Mouse (Mus musculus): ENCODE results near the gene D6Ertd527e.
A peak's percentile ranks its signal among the peaks of the same experiment; 100 is the strongest.
"Not testable (repeated sequence)": the region's sequence is repeated elsewhere in the genome, so short reads cannot be mapped to it uniquely, and the experiment has no call there.

The D6Ertd527e gene

GRCm38 (mm10) chr6:87104123-87104796 is at the start of gene D6Ertd527e:
Gene D6Ertd527e, plus strand, starts transcription at chr6:87104746.
- no peak for DNase-seq (ENCODE audit: low spot score)

GRCm38 (mm10) chr6:87059754-87060153 is 44.8 kb upstream of the D6Ertd527e start:
- no peak for DNase-seq (ENCODE audit: low spot score)

DNA sequence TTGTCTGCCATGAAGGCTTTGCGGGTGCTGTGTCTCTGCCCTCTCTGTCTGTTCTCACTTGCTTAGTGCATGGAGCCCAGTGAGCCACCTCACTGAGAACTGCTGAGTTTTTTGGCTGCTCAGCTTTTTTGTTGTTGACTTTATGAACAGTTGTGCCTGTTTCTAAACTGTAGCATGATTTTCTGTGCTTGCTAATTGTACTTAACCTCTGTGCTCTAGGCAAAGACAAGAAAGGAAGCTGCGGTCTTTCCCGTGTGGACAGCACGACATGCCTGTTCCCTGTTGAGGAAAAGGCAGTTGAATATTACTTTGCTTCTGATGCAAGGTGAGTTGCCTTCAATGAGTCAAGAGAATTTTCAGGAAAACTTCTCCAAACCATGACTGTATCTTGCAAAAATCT is 41.0 kb upstream of the D6Ertd527e start:
- no peak for DNase-seq (ENCODE audit: low spot score)

GRCm38 (mm10) chr6:87068209-87068608 is 36.3 kb upstream of the D6Ertd527e start:
- DNase-seq (ENCODE audit: low spot score), result no peak

DNA sequence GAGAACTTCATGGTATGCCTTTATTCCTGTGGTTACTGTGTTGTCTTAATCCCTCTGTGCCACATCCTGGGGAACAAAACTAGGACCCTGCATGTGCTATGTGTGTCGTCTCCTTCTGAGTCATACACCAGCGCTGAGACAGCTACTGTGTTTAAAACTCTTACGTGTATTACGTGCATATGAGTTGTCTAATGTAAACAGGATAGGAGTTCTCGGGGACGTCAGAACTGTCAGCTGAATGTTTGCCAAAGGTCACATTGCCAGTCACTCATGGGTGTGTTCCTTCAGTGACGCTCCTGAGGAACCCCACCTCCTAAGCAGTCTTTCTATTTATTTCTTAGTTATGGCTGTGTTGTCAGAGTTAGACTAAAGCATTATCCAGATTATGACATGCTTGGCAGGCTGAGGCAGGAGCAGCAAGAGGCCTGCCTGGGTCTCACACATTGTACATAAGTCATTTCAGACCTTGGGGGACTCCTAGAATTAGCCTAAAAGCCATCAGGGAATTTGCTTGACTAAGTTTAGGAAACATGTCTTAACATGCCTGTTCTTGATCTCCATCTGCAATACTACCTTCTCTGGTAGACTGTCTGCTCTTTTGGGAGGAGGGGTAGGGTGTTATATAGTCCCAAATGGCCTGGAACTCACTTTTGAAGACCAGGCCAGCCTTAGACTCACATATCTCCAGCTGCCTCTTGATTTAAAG is 35.2 kb upstream of the D6Ertd527e start:
- no peak for DNase-seq (ENCODE audit: low spot score)

- no peak for DNase-seq (ENCODE audit: low spot score)
These were observed 33.9 kb upstream of the D6Ertd527e start for GRCm38 (mm10) chr6:87070641-87071040.

DNA sequence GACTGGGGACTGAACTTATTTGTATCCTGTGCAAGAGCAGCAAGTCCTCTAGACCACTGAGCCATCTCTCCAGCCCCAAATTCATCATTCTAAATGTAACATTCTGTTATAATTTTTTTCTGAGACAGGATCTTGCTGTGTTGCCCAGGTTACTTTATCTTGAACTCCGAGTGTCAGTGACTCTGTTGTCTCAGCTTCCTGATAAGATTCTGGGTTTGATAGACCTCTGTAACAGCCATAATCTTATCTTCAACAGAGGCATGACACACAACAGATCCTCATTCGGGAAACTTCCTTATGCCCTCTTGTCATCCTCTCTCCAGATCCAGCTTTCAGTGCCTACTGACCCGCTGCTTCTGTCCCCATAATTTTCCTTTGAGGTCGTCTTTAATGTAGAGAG is 31.8 kb upstream of the D6Ertd527e start:
- no peak for DNase-seq (ENCODE audit: low spot score)

GRCm38 (mm10) chr6:87075092-87075685 is 29.4 kb upstream of the D6Ertd527e start:
- DNase-seq (ENCODE audit: low spot score), result no peak

DNA sequence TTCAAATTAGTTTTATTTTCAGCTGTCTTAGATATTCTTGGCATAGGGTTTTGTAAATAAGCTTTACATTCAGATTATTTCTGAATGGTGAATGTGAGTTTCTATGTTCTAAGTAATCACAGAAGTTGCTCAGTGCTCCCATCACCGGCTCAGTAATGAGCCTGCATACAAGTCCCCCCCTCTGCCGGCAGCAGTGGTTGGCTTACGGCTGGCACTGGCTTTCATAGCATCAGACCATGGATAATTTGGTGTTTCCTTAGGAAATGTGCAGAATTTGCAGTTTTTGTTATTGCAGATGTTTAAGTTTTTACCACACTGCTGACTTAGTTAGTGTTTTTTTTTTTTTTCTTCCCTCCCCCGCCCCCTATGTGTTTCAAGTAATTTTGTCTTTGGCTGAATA is 25.1 kb upstream of the D6Ertd527e start:
- no peak for DNase-seq (ENCODE audit: low spot score)

DNA sequence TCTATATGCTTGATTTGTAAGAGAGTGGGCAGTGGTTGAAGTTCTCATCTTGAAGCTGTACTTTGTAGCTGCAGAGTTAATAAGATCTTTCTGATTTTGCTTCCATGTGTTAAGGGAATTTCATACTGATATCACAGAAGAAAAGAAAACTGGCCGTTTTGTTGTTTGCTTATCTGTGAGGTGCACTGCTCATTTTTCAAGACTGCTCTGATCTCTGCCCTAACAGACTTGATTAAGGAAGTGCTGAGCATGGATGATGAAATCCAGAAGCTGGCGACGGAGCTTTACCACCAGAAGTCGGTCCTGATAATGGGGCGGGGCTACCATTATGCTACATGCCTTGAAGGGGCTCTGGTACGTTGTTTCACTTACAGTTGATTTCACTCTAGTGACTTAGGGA is 19.5 kb upstream of the D6Ertd527e start:
- DNase-seq (ENCODE audit: low spot score), result no peak

GRCm38 (mm10) chr6:87088356-87088755 is 16.2 kb upstream of the D6Ertd527e start:
- DNase-seq (ENCODE audit: low spot score), result no peak

DNA sequence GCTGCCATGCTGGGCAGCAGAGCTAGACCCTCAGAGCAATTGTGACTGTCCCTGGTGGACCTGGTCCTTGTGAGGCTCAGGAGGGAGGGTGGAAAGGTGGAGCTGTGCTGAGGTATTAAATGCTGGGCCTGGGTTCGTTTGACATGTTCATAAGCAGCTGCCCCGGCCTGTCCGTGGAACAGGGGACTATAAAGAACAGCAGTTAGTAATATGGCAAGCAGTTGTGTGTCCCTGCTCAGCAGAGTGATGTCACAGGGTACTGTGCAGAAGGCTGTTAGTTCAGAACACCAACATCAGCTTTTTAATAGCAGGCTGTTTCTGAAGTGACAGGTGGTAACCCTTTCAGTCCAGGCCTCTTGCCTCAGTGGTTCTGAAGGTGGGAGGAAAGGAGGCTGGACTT is 13.7 kb upstream of the D6Ertd527e start:
- DNase-seq (ENCODE audit: low spot score), result no peak

DNA sequence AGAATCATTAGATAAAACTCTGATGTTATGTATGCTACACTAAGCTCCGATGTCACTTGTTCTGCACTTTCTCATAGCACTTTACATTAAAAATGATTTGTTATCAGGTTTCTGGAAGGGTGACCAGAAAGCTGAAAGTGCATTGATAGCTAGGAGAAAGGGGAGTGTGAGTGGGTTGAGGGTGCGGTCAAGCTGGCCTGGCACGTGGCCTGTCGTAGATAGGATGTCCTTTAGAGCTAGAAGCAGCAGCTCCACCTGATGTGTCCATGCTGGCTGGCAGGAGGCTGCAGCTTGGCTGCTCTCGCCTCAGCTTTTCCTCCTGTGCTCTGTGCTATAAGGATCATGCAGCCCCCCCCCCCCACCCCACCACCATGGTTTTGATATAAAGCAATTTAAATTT is 12.1 kb upstream of the D6Ertd527e start:
- no peak for DNase-seq (ENCODE audit: low spot score)

DNA sequence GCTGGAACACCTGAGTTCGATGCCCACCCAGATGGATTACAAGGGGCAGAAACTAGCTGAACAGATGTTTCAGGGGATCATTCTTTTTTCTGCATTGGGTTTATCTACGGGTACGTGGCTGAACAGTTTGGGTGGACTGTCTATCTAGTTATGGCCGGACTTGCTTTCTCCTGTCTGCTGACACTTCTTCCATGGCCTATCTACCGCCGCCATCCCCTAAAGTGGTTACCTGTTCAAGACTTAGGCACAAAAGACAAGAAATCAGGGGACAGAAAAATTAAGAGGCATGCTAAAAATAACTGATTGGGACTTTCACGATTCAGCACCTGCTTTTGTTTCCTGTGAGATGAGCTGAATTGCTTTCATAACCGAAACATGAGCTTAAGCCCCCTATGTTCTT is 10.9 kb upstream of the D6Ertd527e start:
- not testable (repeated sequence) for DNase-seq (ENCODE audit: low spot score)

DNA sequence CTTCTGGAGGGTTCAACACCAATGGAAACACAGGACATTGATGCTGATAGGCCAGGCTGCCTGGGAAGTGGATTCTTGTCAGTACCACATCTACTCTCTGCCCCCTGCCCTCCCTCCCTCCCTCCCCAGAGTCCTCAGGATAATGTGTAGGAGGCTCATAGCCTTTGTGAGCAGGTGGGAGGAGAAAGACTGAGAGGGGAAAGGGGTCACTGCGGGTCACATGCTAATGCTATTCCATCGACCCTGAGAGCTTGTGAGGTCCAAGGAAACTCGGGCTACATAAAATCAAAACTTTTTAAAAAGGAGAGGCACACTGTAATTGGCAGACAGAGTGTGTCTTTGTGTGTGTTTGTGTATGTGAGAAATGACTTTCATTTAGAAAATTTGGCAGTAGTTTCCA is 5.3 kb upstream of the D6Ertd527e start:
- no peak for DNase-seq (ENCODE audit: low spot score)

DNA sequence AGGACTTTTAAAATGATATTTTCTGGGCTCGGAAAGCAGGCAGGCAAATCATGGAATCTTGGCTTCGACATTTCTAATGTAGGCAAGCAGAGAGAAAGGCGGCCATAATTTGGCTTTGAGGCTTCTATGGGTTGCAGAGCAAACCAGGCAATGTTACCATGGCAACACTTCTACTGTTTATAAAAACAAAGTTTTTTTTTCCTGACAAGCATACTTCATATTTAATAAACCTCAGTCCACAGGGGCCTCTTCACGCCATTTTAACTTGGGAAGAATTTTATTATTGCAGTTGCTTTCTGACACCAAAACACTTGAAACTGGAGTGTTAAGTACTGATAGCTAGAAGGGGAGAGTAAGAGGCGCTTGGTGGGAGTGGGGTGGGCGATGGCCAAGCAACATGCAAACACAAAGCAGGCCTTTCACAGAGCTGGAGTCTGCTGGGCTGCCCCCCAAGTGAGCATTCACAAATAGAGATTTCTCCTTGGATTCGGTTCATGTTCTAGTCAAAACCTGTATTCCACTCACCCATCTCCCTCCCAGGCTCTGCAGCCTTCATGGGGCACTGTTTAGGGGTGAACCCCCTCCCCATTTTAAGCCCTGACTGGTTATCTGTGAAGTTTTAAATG is 4.8 kb upstream of the D6Ertd527e start:
- no peak for DNase-seq (ENCODE audit: low spot score)

- no peak for DNase-seq (ENCODE audit: low spot score)
These were observed 4.1 kb upstream of the D6Ertd527e start for GRCm38 (mm10) chr6:87100297-87101020.

DNA sequence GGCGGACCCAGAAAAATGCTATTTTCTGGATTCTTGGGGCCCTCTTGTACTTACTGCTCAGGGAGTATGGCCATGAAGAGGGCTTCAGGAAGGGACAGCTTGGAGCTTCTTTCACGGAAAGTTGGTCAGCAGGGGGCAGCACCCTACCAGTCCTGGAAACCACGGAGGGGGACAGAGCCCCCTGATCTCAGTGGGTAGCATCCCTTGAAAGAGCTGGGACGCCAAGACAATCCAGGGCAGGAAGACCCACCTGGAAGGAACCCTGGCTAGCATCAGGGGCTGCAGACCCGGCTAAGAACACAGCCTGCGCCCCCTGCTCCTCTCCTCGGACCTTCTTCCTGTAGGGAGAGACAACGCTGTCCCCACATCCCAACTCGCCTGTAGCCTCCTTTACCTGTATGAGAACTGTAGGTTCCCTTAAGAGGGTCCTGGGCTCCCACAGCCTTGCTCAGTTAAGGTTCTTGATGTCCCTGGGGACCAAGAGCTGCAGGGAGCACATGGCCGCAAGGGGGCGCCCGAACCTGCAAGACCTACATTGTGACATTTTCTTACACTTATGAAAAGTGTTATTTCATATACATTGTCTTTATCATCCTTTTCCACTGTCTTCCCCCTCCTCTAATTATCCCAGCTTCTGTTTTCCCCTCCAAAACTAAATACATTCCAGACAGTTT is 3.1 kb upstream of the D6Ertd527e start:
- peak; percentile 79 for DNase-seq (ENCODE audit: low spot score)

- DNase-seq (ENCODE audit: low spot score), result no peak
These were observed 2.6 kb upstream of the D6Ertd527e start for GRCm38 (mm10) chr6:87101955-87102353.

DNA sequence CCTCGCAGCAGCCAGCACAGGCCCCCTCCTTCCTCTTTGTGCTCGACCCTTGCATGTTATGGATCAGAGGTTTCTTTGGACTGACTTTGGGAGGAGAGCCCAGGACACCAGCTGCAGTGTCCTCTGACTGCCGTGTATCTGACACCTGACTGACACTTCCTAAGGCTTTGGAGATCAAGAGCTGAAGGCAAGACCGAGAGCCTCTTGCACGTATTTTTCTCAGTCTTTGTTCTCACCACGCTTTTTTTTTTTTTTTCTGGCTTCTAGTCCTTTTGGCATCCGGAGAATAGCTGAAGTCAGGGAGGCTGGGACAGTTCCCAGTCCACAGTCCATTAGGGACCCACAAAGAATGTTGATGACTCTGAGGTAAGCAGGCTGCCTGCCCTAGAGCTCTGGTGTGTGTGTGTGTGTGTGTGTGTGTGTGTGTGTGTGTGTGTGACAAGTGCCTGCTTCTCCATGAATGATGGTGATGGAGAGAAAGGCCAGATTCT is 2.1 kb upstream of the D6Ertd527e start:
- DNase-seq (ENCODE audit: low spot score), result no peak

DNA sequence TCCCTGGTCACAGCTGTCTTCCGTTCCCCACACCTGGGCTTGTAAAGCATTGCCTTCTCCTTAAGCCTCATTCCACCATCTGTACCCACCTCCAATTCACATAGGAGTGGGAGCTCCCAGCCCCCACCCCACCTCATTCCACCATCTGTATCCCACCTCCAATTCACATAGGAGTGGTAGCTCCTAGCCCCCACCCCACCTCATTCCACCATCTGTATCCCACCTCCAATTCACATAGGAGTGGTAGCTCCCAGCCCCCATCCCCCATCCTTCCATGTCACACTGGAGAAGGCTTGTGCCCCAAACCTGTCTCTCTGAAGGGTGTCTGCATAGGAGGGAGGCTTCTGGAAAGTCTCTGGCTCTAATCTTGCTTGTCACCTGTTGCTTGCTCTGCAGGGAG is 1.2 kb upstream of the D6Ertd527e start:
- DNase-seq (ENCODE audit: low spot score), result no peak

DNA sequence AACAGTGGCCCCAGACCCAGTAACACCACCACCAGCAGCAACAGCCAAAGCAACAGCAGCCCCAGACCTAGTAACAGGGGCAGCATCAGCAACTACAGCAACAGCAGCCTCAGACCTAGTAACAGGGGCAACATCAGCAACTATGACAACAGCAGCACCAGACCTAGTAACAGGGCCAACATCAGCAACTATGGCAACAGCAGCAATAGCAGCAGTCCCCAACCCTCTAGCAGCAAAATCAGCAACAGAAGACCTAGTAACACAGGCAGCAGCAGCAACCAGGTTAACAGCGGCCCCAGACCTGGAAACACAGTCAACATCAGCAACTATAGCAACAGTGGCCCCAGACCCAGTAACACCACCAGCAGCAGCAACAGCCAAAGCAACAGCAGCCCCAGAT is 6.9 kb downstream of the D6Ertd527e start:
- DNase-seq (ENCODE audit: low spot score), result no peak
